Mouse (Mus musculus) ES-E14 (cell line): ENCODE results near the gene Rnasek. TPM values are rescaled to one million over a fixed set of nuclear protein-coding genes. Genes with fewer than 3 reads are reported as not detected.

ENCODE experiments used
- DNase-seq: peaks from one replicate; pipeline ENCODE4 v3.0.0-alpha.2; 2013; ENCODE audit warnings: low read depth, low spot score
- H3K27ac ChIP-seq: 2 replicates; pipeline ENCODE4 v1.5.1; 2012; ENCODE audit warnings: low read depth, mild to moderate bottlenecking, low read length, moderate library complexity, mixed read lengths; ENCODE audit not compliant: poor library complexity, insufficient read depth, severe bottlenecking
- H3K36me3 ChIP-seq: 2 replicates; pipeline ENCODE4 v1.6.1; 2012; ENCODE audit warnings: mild to moderate bottlenecking, low read length, moderate library complexity, mixed read lengths; ENCODE audit not compliant: control insufficient read depth, poor library complexity, insufficient read depth, severe bottlenecking
- H3K4me1 ChIP-seq, 2 experiments: fragments of 150-350 bp in 1 of 2; sonication (generic) in 1 of 2; 2 replicates each; pipeline ENCODE4 v1.6.1; 2012; ENCODE audit warnings: low read length in 2 of 2, mild to moderate bottlenecking in 1 of 2, mixed read lengths in 1 of 2; ENCODE audit not compliant: control insufficient read depth in 2 of 2, insufficient read depth in 2 of 2, poor library complexity in 1 of 2
- H3K4me3 ChIP-seq, 2 experiments: fragments of 150-350 bp in 1 of 2; sonication (generic) in 1 of 2; 2 replicates each; pipeline ENCODE4 v1.5.1; 2012; ENCODE audit warnings: low read length in 2 of 2, low read depth in 1 of 2, mild to moderate bottlenecking in 1 of 2, mixed read lengths in 1 of 2; ENCODE audit not compliant: insufficient read depth in 1 of 2, poor library complexity in 1 of 2, severe bottlenecking in 1 of 2
- H3K9ac ChIP-seq: 2 replicates; pipeline ENCODE4 v1.6.1; 2012; ENCODE audit warnings: low read depth, mild to moderate bottlenecking, low read length, mixed read lengths; ENCODE audit not compliant: poor library complexity, insufficient read depth, severe bottlenecking
- H3K9me3 ChIP-seq: fragments of 150-350 bp; sonication (generic); 2 replicates; pipeline ENCODE4 v1.6.1; 2012; ENCODE audit warnings: low read depth, mild to moderate bottlenecking, low read length; ENCODE audit not compliant: control insufficient read depth, insufficient read depth
- CHD2 ChIP-seq: IDR thresholded peaks from 2 replicates; pipeline ENCODE4 v1.6.1; 2014; ENCODE audit warnings: mild to moderate bottlenecking, low read depth, low read length, inconsistent platforms
- HCFC1 ChIP-seq: IDR thresholded peaks from 2 replicates; pipeline ENCODE4 v1.6.1; 2012; ENCODE audit warnings: low read length, inconsistent platforms, borderline replicate concordance; ENCODE audit not compliant: insufficient read depth
- MAFK ChIP-seq: IDR thresholded peaks from 2 replicates; pipeline ENCODE4 v1.6.1; 2014; ENCODE audit warnings: mild to moderate bottlenecking, low read depth, low read length, inconsistent platforms; ENCODE audit not compliant: insufficient read depth
- ZC3H11A ChIP-seq: IDR thresholded peaks from 2 replicates; pipeline ENCODE4 v1.6.1; 2012; ENCODE audit warnings: low read depth, mild to moderate bottlenecking, inconsistent platforms, low read length, borderline replicate concordance
- ZNF384 ChIP-seq: IDR thresholded peaks from 2 replicates; pipeline ENCODE4 v1.6.1; 2012; ENCODE audit warnings: low read depth, low read length, inconsistent platforms
- in situ Hi-C, 2 experiments: fragments of 600-800 bp; cut with MboI; formaldehyde crosslinking; loops; one replicate each; pipeline ENCODE4 v1.15.1; 2025; ENCODE audit warnings: low sequenced_read_pairs in 2 of 2, inconsistent platforms in 1 of 2; ENCODE audit not compliant: unreplicated experiment in 2 of 2
- total RNA-seq: library from RNA; depleted of rRNA; stranded (reverse); fragments of 300-350 nt; gene quantifications from 2 replicates; pipeline ENCODE4 v1.2.3, GENCODE M21; 2012; rRNA removed

Rnasek gene
- 66.0 and 75.1 TPM in 2 replicates for total RNA-seq

GRCm38 (mm10) chr11:70239541-70240279 is at the start of gene Rnasek, which contains the start of gene Gm21988:
Gene Rnasek (minus strand): TSS chr11:70239842.
Gene Gm21988 (minus strand): TSS chr11:70239830.
- Histone ChIP-seq H3K9me3 (no peaks in the 10 kb centered on the region), H3K4me3 (peak within 1 kb of the TSS; percentile 86 to 98)

GRCm38 (mm10) chr11:70289236-70289635 is 49.6 kb upstream of the Rnasek start:
- DNase-seq, result no peak
- Histone ChIP-seq H3K36me3 (no peaks in the 10 kb centered on the region), H3K9ac (no peak overlapping the region), H3K4me3 (no peak overlapping the region), H3K4me1 (peaks cover 0 to 11% of the 10 kb centered on the region in 2 experiments; a peak in 1 of 4 replicates), H3K9me3 (no peaks in the 10 kb centered on the region), H3K27ac (no peak overlapping the region)
- TF ChIP-seq ZC3H11A (no peak), CHD2 (no peak), MAFK (no peak), HCFC1 (no peak), ZNF384 (no peak)
- in situ Hi-C loops, result no loop called here

More at GRCm38 (mm10) chr11:70239541-70240279, at the start of gene Rnasek, which contains the start of gene Gm21988:
- peaks cover 7 to 8% of the 10 kb centered on the region in 2 experiments; a peak in 2 of 4 replicates for H3K4me1 ChIP-seq
- peak within 1 kb of the TSS; percentile 80 for H3K27ac ChIP-seq
- TF ChIP-seq MAFK (no peak), CHD2 (no peak), ZC3H11A (no peak), ZNF384 (no peak), HCFC1 (no peak; the same call in 1 of the 2 replicates)
- DNase-seq, result peak; percentile 79
- in situ Hi-C loops, result no loop called here
- peak within 1 kb of the TSS; percentile 89 for H3K9ac ChIP-seq
- peaks cover 16% of the 10 kb centered on the region for H3K36me3 ChIP-seq

- Histone ChIP-seq H3K27ac (no peak overlapping the region), H3K4me1 (peaks cover 0 to 11% of the 10 kb centered on the region in 2 experiments; a peak in 1 of 4 replicates), H3K4me3 (no peak overlapping the region), H3K9ac (no peak overlapping the region), H3K36me3 (no peaks in the 10 kb centered on the region), H3K9me3 (no peaks in the 10 kb centered on the region)
- TF ChIP-seq ZC3H11A (no peak), CHD2 (no peak), HCFC1 (no peak), MAFK (no peak), ZNF384 (no peak)
- DNase-seq, result no peak
- in situ Hi-C loops, result no loop called here
Measured at GRCm38 (mm10) chr11:70288102-70288501, 48.5 kb upstream of the Rnasek start.

GRCm38 (mm10) chr11:70285686-70286085 is 46.0 kb upstream of the Rnasek start:
- Histone ChIP-seq H3K27ac (no peak overlapping the region), H3K4me3 (no peak overlapping the region), H3K36me3 (no peaks in the 10 kb centered on the region), H3K4me1 (peaks cover 0 to 7% of the 10 kb centered on the region in 2 experiments; a peak in 1 of 4 replicates), H3K9ac (no peak overlapping the region), H3K9me3 (no peaks in the 10 kb centered on the region)
- no peak for DNase-seq
- in situ Hi-C loops, result no loop called here
- TF ChIP-seq ZNF384 (no peak), HCFC1 (no peak), CHD2 (no peak), ZC3H11A (no peak), MAFK (no peak)
